Mouse (Mus musculus): ENCODE data around the gene Gucy1b2.

The Gucy1b2 gene

GRCm38 (mm10) chr14:62456239-62456747, at the start of gene Gucy1b2:
TSS of gene Gucy1b2 (minus strand) at chr14:62456289.
- DNase-seq (ENCODE audit: extremely low spot score), result no peak

- no peak for DNase-seq (ENCODE audit: extremely low spot score)
These were observed 41.3 kb upstream of the Gucy1b2 start for GRCm38 (mm10) chr14:62497391-62497790.

GRCm38 (mm10) chr14:62496501-62496900, 40.4 kb upstream of the Gucy1b2 start:
- DNase-seq (ENCODE audit: extremely low spot score), result no peak

- DNase-seq (ENCODE audit: extremely low spot score), result no peak
These were observed 37.4 kb upstream of the Gucy1b2 start for GRCm38 (mm10) chr14:62493456-62493855.

- peak; percentile 74 for DNase-seq (ENCODE audit: extremely low spot score)
These were observed 36.2 kb upstream of the Gucy1b2 start for GRCm38 (mm10) chr14:62492196-62492850.

GRCm38 (mm10) chr14:62488270-62488669, 32.2 kb upstream of the Gucy1b2 start:
- DNase-seq (ENCODE audit: extremely low spot score), result no peak

- DNase-seq (ENCODE audit: extremely low spot score), result no peak
These were observed 25.3 kb upstream of the Gucy1b2 start for GRCm38 (mm10) chr14:62481381-62481780.

- no peak for DNase-seq (ENCODE audit: extremely low spot score)
These were observed 23.3 kb upstream of the Gucy1b2 start for GRCm38 (mm10) chr14:62479395-62479794.

- no peak for DNase-seq (ENCODE audit: extremely low spot score)
These were observed 18.4 kb upstream of the Gucy1b2 start for GRCm38 (mm10) chr14:62474481-62474880.

- no peak for DNase-seq (ENCODE audit: extremely low spot score)
These were observed 16.0 kb upstream of the Gucy1b2 start for GRCm38 (mm10) chr14:62472061-62472460.

GRCm38 (mm10) chr14:62468753-62469125, 12.7 kb upstream of the Gucy1b2 start:
- DNase-seq (ENCODE audit: extremely low spot score), result no peak

- no peak for DNase-seq (ENCODE audit: extremely low spot score)
These were observed 12.1 kb upstream of the Gucy1b2 start for GRCm38 (mm10) chr14:62468119-62468752.

GRCm38 (mm10) chr14:62464966-62465365, 8.9 kb upstream of the Gucy1b2 start:
- DNase-seq (ENCODE audit: extremely low spot score), result peak; percentile 24

- no peak for DNase-seq (ENCODE audit: extremely low spot score)
These were observed 3.5 kb upstream of the Gucy1b2 start for GRCm38 (mm10) chr14:62459541-62459940.

- DNase-seq (ENCODE audit: extremely low spot score), result peak; percentile 82
These were observed 1.5 kb upstream of the Gucy1b2 start for GRCm38 (mm10) chr14:62457420-62458181.

- no peak for DNase-seq (ENCODE audit: extremely low spot score)
These were observed 564 bp downstream of the Gucy1b2 start for GRCm38 (mm10) chr14:62455570-62455879.

- DNase-seq (ENCODE audit: extremely low spot score), result no peak
These were observed 1.1 kb downstream of the Gucy1b2 start for GRCm38 (mm10) chr14:62454760-62455569.

GRCm38 (mm10) chr14:62454136-62454535, 2.0 kb downstream of the Gucy1b2 start:
- DNase-seq (ENCODE audit: extremely low spot score), result no peak

GRCm38 (mm10) chr14:62453276-62453675, 2.8 kb downstream of the Gucy1b2 start:
- DNase-seq (ENCODE audit: extremely low spot score), result no peak

GRCm38 (mm10) chr14:62450706-62451105, 5.4 kb downstream of the Gucy1b2 start:
- no peak for DNase-seq (ENCODE audit: extremely low spot score)

- no peak for DNase-seq (ENCODE audit: extremely low spot score)
These were observed 8.9 kb downstream of the Gucy1b2 start for GRCm38 (mm10) chr14:62447214-62447548.
